Mouse (Mus musculus): ENCODE data around the gene Vmn1r3. TPM values are rescaled to one million over a fixed set of nuclear protein-coding genes. Genes with fewer than 3 reads are reported as not detected.

The Vmn1r3 gene
- not detected in 2 replicates for polyA plus RNA-seq (2021; fragmentation: Nextera tagmentation)
- long read RNA-seq, experiment 1: 0 reads
- long read RNA-seq, experiment 2: 0 reads

DNA sequence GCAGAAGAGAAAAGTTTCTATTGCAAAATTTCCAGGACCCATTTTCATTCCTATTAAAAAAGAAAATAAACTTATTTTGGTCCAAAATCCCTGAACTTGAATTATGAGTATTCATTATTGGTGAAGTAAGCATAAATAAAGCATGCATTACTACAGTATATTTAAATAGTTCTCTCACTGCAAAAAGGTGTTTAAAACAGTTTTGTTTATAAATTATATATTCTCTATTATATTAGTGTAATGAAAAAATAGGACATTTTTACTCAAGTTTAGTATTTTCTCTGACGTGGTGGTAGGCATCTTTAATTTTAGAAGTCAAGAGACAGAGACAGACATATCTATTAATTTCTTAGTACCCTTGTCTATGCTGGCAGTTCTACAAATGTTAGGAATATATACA, at the start of gene Vmn1r3:
Vmn1r3 (minus strand) TSS at position 101 of the 400 bp plus-strand sequence.

DNA sequence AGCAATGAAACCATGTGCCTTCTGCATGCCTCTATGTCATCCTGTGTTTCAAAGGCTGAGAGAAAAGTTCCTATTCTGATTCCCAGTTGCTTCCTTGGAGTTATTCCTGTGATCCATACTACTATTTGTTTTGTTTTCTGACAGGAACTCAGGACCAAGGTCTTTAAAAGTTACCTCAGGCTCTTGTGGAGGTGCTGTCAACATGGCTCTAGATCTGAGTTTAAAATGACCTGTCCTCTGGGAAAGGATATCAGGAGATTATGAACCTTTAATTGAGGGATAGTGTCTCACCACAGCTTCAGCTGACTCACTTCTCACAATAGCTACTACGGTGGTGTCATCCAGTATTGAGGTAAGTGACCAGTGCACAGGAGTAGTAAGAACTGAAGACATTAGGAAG, 18.1 kb downstream of the Vmn1r3 start, which contains the start of gene Vmn1r2:
Vmn1r2 (plus strand) TSS at position 301 of the 400 bp plus-strand sequence.

Other genes with a start within 250 kb of the Vmn1r3 start
- not detected in 2 replicates for gene Vmn1r2, start 18.0 kb downstream of the Vmn1r3 start, polyA plus RNA-seq (2021; fragmentation: Nextera tagmentation)